Mouse (Mus musculus) hematopoietic multipotent progenitor cell, adult 10-12 weeks (in vitro differentiated cells): ENCODE results near the gene Islr2. TPM values are rescaled to one million over a fixed set of nuclear protein-coding genes. Genes with fewer than 3 reads are reported as not detected.

Experiments used
- polyA plus RNA-seq: library from polyadenylated mRNA; stranded (reverse); fragments of >175 nt; gene quantifications from 2 replicates; pipeline ENCODE4 v1.2.3, GENCODE M21; 2012; ENCODE audit warnings: low replicate concordance

The Islr2 gene
- polyA plus RNA-seq, result 0.98 and 1.2 TPM in 2 replicates

GRCm38 (mm10) chr9:58203516-58204447 lies at the start of gene Islr2, which contains the start of gene Islr:
TSS of gene Islr2 (minus strand) at chr9:58204319.
TSS of gene Islr (minus strand) at chr9:58204306.

GRCm38 (mm10) chr9:58253033-58253804 lies 49.1 kb upstream of the Islr2 start, which contains the start of gene Stoml1:
TSS of gene Stoml1 (plus strand) at chr9:58253164.

DNA sequence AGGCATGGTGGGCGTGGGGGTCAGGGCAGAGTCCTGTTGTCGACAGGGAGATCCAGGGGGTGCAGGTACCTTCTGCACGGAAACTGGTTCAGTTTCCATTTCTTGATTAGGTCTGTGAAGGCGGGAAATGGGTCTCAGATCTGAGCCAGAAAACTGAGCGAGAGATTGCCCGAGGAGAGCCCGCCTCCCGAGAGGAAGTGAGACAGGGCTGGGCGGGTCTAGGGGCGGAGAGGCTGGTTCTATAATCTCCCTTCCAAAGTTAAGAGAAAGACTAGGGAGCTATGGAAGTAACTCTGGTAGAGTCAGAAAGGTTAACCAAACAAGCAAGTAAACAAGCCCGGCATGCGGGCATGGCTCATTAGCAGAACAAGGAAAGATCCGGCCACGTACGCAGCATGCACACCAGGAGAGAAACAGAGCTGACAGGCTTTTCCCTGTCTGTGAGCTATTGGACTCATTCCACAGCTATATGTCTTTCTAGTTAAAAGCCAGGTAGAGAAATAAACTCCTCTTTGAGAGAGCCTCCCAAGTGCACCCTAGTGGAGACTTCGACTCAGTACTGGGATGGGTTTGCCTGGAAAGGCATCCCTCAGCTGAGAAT lies 45.6 kb upstream of the Islr2 start, which contains the start of gene Pml:
Gene Pml (minus strand): TSS at position 195 of the 601 bp plus-strand sequence.

Other genes with a start within 250 kb of the Islr2 start
- gene Cyp11a1, start 197.9 kb downstream of the Islr2 start, polyA plus RNA-seq, result 1.5 and 2.1 TPM in 2 replicates
- 0.09 and 0.25 TPM in 2 replicates for gene Stra6, start 140.5 kb downstream of the Islr2 start, polyA plus RNA-seq
- 0.12 TPM in 1 of 2 replicates, not detected in the other for gene Ccdc33, start 85.5 kb downstream of the Islr2 start, polyA plus RNA-seq
- gene Islr, start within 50 bp of the Islr2 start, polyA plus RNA-seq, result 0.27 and 0.48 TPM in 2 replicates
- 65.5 and 425 TPM in 2 replicates for gene Pml, start 45.5 kb upstream of the Islr2 start, polyA plus RNA-seq
- gene Stoml1, start 48.8 kb upstream of the Islr2 start, polyA plus RNA-seq, result 26.3 and 45.1 TPM in 2 replicates
- 0.21 and 0.51 TPM in 2 replicates for gene Loxl1, start 108.9 kb upstream of the Islr2 start, polyA plus RNA-seq
- not detected in 2 replicates for gene Tbc1d21, start 166.1 kb upstream of the Islr2 start, polyA plus RNA-seq